Mouse (Mus musculus): Measurements from ENCODE around the gene Aprt. TPM values are rescaled to one million over a fixed set of nuclear protein-coding genes. Genes with fewer than 3 reads are reported as not detected.

The Aprt gene
- total RNA-seq (2023): 100 to 1,000 TPM; 172 to 173 TPM

DNA sequence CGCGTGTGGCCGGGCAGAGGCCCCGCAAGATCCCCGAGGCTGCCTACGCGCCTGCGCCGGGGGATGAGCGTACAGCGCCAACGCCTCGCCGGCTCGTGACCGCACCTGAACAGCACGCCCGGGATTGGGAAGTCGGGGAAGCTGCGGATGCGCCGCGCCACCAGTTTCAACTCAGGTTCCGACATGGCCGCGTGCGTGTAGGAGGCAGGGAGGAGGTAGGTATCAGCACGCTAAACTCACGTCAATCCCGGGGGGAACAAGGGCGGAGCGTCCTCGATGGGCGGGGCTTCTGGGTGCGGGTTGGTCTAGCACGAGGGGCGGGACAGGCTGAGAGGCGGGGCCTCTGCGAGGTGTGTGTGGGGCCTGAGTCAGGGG, at the start of gene Aprt:
Aprt (minus strand) TSS at position 262 of the 375 bp plus-strand sequence.

DNA sequence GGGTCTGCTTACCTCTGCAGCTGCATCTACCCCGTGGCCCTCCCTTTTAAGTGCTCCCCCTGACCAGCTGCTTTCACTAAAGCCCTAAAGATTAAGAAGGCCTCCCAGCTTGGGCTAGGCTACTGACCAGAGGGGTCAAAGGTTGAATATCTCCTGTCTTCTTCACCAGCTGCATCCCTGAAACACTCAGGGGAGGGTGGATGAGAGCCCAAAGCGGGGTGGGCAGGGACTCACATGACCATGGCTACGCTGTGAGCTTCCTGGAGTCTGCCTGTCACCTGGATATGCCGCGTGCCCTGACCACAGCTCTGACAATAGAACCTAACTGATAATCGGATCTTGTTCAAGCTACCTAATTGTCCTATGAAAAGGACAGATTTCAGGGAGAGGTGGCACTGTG, 46.0 kb upstream of the Aprt start, which contains the start of gene Pabpn1l:
Pabpn1l (minus strand) TSS at position 13 of the 400 bp plus-strand sequence.

DNA sequence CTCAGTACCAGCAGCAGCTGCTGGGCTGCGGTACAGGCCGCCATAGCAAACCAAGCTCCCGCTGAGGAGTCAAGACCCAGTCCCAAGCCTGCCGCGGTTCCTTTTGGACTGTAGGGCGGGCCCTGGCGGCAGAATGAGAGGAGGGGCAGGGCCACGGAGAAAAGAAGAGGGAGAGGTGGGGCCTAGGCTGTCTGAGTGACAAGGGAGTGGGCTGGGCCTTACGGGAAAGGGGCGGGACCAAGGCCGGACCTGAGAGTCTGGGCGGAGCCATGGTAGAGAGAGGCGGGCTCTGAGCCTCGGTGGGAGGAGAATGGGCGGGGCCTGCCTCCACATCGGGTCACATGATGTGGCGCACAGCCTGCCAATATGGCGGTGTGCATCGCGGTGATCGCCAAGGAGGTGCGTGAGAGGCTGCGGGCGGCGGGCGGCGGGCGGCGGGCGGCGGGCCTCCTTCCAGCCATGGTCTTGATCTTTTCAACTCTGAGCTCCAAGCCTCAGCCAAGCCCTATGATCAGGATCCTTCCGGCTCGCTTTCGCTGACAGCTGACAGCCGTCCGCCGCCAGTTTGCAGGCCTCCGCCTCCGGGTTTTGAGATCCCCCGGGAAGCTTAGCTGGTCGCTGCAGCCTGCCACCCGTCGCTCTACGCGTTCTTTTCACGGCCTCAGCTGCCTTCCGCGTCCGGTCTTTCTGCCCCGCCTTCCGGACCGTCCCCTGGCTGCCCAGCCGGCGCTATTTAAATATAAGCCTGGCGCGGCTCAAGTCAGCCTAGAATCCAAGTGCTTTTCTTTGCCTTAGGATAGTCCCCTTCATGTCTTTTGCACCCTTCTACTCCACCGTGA, 34.8 kb upstream of the Aprt start, which contains the start of the genes Galns and Trappc2l:
Galns (minus strand) TSS at position 169 of the 839 bp plus-strand sequence.
Trappc2l (plus strand) TSS at position 346 of the 839 bp plus-strand sequence.

GRCm38 (mm10) chr8:122567361-122568108, 9.2 kb downstream of the Aprt start, which contains the start of gene Cdt1:
TSS of gene Cdt1 (plus strand) at chr8:122568015.

GRCm38 (mm10) chr8:122551265-122552051, 25.3 kb downstream of the Aprt start, which contains the start of gene Piezo1:
TSS of gene Piezo1 (minus strand) at chr8:122551329.

Other genes with a start within 250 kb of the Aprt start
- not detected for gene Trhr2, start 216.2 kb downstream of the Aprt start, total RNA-seq (2023)
- gene Zc3h18, start 200.3 kb downstream of the Aprt start, total RNA-seq (2023): 10 to 100 TPM; 55.6 to 56.3 TPM
- gene Il17c, start 154.9 kb downstream of the Aprt start, total RNA-seq (2023): not detected
- gene Cyba, start 144.0 kb downstream of the Aprt start, total RNA-seq (2023): 100 to 1,000 TPM; 778 to 797 TPM
- 10 to 100 TPM in 1 of 2 experiments, 1 to 10 TPM in 1; 8.6 to 10.3 TPM for gene Mvd, start 133.5 kb downstream of the Aprt start, total RNA-seq (2023)
- not detected for gene Snai3, start 116.2 kb downstream of the Aprt start, total RNA-seq (2023)
- 10 to 100 TPM; 46.3 to 60.3 TPM for gene Rnf166, start 100.8 kb downstream of the Aprt start, total RNA-seq (2023)
- 10 to 100 TPM; 10.5 to 12.6 TPM for gene Ctu2, start 100.8 kb downstream of the Aprt start, total RNA-seq (2023)
- gene Piezo1, start 25.6 kb downstream of the Aprt start, total RNA-seq (2023): 10 to 100 TPM; 36.0 to 51.0 TPM
- gene Cdt1, start 8.9 kb downstream of the Aprt start, total RNA-seq (2023): 10 to 100 TPM; 51.4 to 59.5 TPM
- gene Galns, start 34.6 kb upstream of the Aprt start, total RNA-seq (2023): 10 to 100 TPM; 72.6 to 77.7 TPM
- gene Trappc2l, start 34.7 kb upstream of the Aprt start, total RNA-seq (2023): 10 to 100 TPM; 37.4 to 43.3 TPM
- not detected for gene Pabpn1l, start 45.8 kb upstream of the Aprt start, total RNA-seq (2023)
- 10 to 100 TPM; 20.6 to 29.3 TPM for gene Cbfa2t3, start 122.2 kb upstream of the Aprt start, total RNA-seq (2023)
- 1 to 10 TPM; 7.3 to 7.9 TPM for gene Acsf3, start 198.6 kb upstream of the Aprt start, total RNA-seq (2023)